Mouse (Mus musculus): ENCODE measurements around the gene Nfat5. TPM values are rescaled to one million over a fixed set of nuclear protein-coding genes. Genes with fewer than 3 reads are reported as not detected.
A peak's percentile ranks its signal among the peaks of the same experiment; 100 is the strongest.

Nfat5 gene
- total RNA-seq, 2 experiments from 2014 or later, result 50.1 to 51.8 TPM

DNA sequence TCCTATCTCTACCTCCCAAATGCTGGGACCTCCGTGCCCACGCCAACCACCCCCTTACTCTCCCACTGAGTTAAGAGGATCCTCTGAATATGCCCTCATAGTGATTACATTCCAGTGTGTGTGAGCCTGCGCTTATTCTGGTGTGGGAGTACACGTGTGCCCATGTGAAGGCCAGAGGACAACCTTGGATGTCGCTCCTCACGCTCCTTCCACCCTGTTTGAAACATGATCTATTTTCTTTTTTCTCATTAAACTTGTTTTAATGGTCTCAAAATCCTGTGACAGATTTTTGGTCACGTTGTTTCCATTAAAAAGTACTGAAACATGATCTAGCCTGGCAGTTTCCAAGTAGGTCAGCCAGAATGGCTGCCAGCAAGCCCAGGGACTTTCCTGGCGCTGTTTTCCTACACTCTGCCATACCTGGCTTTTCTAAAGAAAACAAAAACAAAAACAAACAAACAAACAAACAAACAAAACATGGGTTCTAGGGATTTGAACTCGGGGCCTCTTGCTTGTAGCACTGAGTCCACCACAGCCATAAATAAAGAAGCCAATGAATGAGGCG is 102.9 kb downstream of the Nfat5 start:
- DNase-seq (ENCODE audit: low spot score in 2 of 2), result no peak

DNA sequence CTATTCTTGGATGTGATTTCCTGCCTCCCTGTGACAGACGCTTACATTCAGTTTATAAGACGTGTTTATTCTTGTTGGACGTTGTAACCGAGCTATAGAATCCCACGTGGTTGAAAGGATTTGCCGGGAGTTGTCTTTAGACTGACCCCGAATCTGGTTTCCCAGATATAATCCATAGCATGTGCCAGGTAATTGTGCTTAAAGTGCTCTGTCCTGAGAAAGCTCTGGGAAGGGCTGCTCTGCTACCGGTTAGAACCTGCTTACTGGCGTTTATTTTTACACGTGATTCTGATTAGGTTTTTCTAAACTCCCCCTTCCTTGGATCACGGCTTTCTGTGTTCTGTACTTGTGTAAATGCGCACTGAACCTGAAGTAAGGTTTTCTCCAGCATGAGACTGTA is 104.4 kb downstream of the Nfat5 start:
- no peak for DNase-seq (ENCODE audit: low spot score in 2 of 2)

DNA sequence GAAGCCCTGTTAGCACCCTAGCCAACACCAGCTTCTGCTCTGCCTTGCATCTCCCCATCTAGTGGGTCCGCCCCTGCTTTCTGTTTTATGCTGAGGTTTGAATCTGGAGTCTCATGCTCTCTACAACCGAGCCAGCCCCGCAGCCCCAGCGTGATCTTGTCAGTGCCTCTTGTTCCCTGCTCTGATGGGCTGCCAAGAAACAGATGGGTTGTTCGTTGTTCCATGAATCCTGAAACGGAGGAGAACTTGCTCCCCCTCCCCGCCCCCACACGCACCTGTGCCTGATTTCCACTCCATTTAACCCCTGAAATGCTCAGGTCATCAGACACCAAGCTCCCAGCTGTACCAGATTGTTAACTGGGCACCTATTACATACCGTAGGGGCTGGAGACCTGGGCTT is 106.2 kb downstream of the Nfat5 start:
- peak in 1 of 2 experiments; percentile 16 for DNase-seq (ENCODE audit: low spot score in 2 of 2)

DNA sequence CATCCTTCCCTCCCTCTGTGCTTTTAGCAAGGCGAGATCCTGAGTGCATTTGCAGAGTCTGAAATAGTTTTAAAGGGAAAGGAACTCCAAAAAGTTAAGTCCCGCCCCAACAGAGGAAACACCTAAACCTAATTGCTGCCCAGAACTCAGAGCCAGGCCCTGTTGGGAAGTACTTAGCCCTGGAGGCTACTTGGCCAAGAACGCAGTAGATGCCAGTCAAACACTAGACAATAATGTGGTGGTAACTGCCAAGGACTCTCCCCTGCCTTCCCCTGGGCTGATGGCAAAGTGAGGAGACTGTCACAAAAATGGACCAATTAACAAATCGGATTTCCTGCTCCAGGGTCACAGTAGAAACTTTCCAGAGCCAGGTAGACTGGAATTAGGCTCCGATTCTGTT is 108.6 kb downstream of the Nfat5 start:
- DNase-seq (ENCODE audit: low spot score in 2 of 2), result no peak

DNA sequence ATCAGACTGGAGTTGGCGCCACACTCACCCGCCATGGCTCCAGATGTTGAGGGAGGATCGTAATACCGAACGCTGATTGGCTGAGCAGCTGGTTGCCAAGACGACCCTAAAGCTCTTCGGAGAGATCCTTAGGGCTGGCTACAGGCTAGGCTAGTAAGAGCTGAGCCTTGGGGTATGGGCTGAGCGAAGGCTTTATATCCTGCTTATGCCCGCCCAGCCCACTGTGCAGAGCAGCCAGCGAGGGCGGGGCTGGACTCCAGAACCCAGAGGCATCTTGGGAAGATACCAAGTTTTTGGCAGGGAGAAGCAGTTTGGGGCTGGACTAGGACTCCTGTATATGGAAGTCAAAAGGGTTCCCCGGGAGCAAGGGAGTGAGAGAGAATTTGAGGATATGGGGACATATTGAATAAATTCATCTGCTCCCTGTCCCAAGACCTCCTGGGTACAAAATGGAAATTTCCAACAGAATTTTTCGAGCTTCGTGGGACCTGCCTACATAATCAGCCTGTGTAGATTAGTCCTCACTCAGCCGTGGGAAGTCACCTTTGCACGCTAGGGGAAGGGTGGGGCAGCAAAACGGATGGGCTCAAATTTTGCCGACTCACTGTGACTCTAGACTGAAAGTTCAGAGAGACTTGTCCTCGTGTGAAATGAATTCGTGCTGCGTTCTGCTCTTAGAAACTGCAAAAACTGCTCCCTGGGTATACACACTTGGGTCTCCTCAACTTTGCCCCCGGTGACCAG is 109.9 kb downstream of the Nfat5 start, which contains the start of gene Nqo1:
TSS of gene Nqo1 (minus strand) at position 169 of the 744 bp plus-strand sequence.
- peak; percentile 50 to 53 for DNase-seq (ENCODE audit: low spot score in 2 of 2)

DNA sequence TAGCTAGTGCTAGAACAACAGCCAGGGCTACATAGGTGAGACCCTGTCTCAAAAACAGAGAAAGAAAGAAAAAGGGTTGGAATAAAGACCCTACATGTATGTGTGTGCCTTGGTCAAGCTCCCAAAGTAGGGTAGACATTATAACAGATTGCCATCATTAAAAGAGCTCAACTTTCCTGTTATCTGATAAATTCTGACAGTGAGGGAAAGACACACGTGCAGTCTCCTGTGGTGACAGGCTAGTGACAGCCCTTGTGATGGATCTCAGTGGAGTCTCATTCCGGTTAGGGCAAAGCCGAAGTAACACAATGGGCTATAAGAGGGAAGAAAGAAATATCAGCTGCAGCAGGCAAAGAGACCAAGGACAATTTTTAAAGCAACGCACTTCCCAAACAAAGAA is 110.8 kb downstream of the Nfat5 start:
- DNase-seq (ENCODE audit: low spot score in 2 of 2), result no peak

DNA sequence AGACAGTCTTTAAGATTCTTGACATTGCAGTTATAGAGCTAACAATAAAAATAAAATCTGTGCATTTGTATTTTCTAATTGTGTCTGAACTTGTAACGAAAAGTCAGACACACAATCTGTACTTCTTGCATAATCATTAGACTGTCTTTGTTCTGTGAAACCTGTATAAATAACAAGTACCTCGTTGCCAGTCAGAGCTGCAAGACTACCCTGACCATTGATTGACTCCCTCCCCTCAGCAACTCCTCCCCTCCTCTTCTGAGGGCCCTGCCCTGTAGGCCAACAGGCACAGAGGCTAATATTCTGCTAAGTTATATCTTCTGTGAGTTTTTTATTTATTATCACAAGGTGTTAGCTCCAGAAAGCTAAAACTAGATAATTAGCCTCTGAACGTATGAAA is 112.7 kb downstream of the Nfat5 start:
- DNase-seq (ENCODE audit: low spot score in 2 of 2), result no peak

DNA sequence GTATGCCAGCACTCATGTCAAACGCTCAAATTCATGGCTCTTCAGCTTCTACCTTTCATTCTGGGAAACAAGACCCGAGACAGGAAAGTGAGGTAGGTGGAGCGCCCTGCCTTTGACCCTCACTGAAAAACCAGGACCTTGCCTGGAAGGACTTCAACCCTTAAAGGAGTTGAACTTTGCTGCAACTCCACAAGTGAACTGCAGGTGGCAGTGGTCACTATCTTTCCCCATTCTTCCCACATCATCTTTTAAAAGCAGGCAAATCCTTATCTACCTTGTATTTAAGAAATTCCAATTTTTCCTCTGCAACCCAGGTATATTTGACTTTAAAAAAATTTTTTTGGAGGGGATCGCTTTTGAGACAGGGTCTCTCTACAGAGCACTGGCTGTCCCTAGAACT is 118.1 kb downstream of the Nfat5 start:
- no peak for DNase-seq (ENCODE audit: low spot score in 2 of 2)

DNA sequence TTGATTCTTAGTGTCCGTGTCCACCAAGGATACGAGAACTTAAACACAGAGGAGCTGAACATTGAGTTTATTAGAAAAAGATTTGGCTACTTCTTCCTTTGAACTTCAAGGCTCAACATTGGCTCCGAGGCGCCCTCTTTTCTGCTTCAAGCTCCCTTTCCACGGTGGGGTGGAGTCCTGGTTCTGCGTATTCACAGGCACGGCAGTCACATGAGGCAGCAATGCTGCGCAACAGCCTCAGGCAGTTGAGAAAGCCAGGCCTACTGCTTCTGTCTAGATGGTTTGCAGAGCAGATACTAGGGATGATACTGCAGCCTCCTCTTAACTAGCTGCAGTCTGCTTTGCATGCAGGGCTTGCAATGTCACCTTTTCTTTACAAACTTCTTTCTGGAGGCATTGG is 119.3 kb downstream of the Nfat5 start:
- no peak for DNase-seq (ENCODE audit: low spot score in 2 of 2)

DNA sequence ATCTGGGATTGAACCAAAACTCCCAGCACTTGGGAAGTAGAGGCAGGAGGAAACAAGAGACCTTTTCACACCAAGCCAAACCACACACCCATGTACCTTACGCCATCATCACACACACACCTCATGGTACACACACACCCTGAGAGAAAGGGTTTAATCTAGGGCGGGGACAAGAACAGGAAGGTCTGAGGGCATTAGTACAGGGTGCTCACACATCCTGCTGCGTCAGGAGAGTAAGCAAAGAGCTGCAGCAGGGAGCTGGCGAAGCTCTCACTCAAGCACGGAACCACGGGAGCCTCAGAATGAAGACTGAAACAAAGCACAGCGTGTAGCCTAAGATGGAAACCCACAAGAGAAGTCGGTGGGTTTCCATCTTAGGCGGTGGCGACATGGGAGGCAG is 120.6 kb downstream of the Nfat5 start:
- no peak for DNase-seq (ENCODE audit: low spot score in 2 of 2)

DNA sequence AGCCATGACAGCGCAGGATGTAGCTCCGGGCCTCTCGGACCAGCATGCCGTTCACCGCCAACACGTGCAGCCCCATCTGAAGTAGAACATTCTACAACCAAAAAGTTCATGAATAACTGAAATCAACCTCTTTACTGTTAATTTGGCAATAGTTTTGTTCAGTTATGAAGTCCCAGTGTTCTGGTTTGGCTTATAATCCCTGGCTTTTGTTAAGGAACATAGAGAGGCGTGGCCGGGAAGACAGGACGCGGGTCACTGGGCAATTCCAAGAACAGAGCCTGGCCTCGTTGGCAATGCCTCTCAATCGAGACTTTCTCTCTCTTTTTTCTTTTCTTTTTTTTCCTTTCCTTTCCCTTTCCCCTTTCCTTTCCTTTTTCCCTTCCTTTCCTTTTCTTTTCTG is 123.7 kb downstream of the Nfat5 start:
- DNase-seq (ENCODE audit: low spot score in 2 of 2), result no peak

DNA sequence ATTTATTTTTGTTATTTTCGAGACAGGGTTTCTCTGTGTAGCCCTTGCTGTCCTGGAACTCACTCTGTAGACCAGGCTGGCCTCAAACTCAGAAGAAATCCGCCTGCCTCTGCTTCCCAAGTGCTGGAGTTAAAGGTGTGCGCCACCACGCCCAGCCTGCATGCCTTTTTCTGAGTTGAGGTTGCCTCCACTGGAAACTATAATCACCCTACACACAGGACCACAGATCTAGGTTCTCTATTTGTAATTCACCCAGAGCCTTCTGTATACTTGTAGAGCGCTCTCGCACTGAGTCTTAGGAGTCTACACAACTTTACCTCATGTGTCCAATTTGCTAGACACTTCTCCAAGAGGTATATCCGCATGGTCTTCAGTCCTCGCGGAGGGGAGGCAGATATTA is 130.9 kb downstream of the Nfat5 start:
- DNase-seq (ENCODE audit: low spot score in 2 of 2), result no peak

DNA sequence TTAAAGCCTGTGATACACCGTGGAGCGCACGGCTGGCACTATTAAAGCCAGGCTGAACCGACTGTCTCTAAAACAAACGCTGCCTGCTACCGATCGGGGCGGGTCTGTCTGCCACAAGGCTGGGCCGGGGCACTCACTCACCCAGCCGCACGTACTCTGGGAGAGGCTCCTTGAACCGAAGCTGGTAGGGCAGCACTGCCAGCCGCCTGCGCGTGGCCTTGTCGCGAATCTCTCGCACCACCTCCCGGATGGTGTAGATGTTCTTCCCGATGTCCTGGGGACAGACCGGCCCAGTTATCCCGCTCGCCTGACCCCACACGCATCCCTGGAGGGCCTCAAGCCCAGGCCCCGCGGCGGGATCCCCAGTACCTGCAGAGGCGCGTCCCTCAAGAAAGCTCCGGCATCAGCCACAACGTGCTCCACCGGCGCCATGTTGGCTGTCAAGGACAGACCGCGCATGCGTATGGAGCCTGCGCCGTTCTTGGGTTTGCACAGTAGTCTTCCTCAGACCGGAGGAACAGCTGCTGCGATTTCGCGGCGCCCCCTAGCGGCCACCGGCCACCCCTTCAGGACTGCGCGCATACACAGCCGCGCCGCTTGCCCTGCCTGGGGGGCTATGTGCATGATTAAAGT is 131.4 kb downstream of the Nfat5 start, which contains the start of gene Nob1:
TSS of gene Nob1 (minus strand) at position 455 of the 633 bp plus-strand sequence.
- peak; percentile 97 to 98 for DNase-seq (ENCODE audit: low spot score in 2 of 2)

DNA sequence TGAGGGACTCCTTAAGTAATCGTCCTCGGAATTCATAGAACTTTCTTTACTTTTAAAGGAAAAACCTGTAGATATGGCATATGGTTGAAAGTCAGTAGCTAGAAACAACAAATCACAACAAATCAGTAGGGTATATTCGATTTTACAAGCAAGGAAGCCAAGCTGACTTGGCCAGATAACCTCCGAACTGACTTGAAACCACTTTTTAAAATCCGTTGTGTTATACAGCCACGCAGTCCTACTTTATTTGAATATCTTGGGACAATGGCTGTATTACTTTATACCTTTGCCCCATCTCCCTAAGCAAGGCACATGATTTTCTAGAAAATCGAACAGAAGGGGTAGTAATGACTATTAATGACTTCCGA is 131.9 kb downstream of the Nfat5 start:
- DNase-seq (ENCODE audit: low spot score in 2 of 2), result no peak

Other genes starting within 250 kb of the Nfat5 start
- 10 to 100 TPM; 23.8 to 26.3 TPM for gene Pdf, start 244.9 kb upstream of the Nfat5 start, total RNA-seq (2021)
- gene Cog8, start 236.8 kb upstream of the Nfat5 start, total RNA-seq (2021), result 10 to 100 TPM; 25.6 to 27.8 TPM
- 10 to 100 TPM; 43.2 to 44.9 TPM for gene Nip7, start 236.6 kb upstream of the Nfat5 start, total RNA-seq (2021)
- not detected for gene Tmed6, start 227.8 kb upstream of the Nfat5 start, total RNA-seq (2021)
- 10 to 100 TPM; 37.2 to 39.0 TPM for gene Terf2, start 196.9 kb upstream of the Nfat5 start, total RNA-seq (2021)
- gene Cyb5b, start 142.8 kb upstream of the Nfat5 start, total RNA-seq (2021), result 10 to 100 TPM; 95.1 to 98.8 TPM
- gene Nqo1, start 109.7 kb downstream of the Nfat5 start, total RNA-seq (2021), result 1 to 10 TPM; 5.3 to 5.6 TPM
- gene Nob1, start 131.6 kb downstream of the Nfat5 start, total RNA-seq (2021), result 10 to 100 TPM; 36.3 to 40.2 TPM
- gene Wwp2, start 142.9 kb downstream of the Nfat5 start, total RNA-seq (2021), result 10 to 100 TPM; 37.2 to 43.0 TPM

Measured in left cerebral cortex, adult 18-20 months (tissue).